Mouse (Mus musculus) liver, postnatal 0 days (tissue): Measurements from ENCODE around the gene Phf21a.

ENCODE experiments used
- CTCF ChIP-seq: sonication (generic); IDR thresholded peaks from 2 replicates; pipeline ENCODE4 v1.5.1; 2016; ENCODE audit warnings: antibody characterized with exemption, low read depth
- EP300 ChIP-seq: IDR thresholded peaks from 2 replicates; pipeline ENCODE4 v1.6.1; 2016; ENCODE audit warnings: antibody characterized with exemption, low read depth, mild to moderate bottlenecking

DNA sequence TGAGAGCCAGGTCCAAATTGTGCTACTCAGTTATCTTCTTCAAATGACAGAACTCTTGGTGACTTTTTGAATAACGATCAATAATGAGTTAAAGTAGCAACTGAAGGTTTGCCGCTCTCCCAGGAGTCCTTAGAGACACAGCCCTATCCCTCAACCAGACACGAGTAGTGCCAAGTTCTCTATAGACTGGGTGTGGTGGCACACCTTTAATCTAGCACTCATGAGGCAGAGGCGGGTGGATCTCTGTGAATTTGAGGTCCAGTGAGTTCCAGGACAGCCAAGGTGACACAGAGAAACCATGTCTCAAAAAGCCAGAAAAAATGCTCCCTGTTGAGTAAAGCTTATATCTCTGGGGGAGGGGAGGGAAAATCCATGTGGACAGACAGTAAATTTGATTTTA is 234.7 kb downstream of the Phf21a start:
- TF ChIP-seq CTCF (no peak), EP300 (no peak)
